Mouse (Mus musculus): ENCODE measurements around the gene Dtnb.

DNA sequence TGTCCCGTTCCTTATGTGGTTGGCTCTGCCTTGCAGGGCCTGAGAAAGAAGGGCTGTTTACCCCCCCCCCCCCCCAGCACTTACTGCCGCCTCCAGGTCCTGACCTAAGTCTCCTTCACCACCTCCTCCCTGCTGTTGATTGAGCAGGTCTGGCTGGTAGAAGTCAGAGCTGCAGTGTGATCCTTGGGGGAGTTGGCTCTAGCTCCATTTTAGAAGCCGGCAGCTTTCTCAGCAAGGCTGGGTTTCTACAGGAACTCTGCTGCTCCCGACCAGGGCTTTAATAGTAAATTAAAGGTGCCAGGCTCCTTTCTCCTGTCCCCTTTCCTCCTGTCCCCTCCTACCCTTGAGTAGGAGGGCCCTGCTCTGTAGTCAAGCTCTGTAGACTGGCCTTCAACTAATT is 238.3 kb downstream of the Dtnb start:
- TF ChIP-seq CTCF (IDR thresholded peaks at IDR 0.05; ENCODE audit: low read depth), result no peak
- no peak for TF ChIP-seq EP300 (optimal IDR thresholded peaks at IDR 0.05)

Data from stomach, postnatal 0 days (tissue).